Mouse (Mus musculus): ENCODE data around the gene Ppcdc.

- TF ChIP-seq CTCF (IDR thresholded peaks at IDR 0.05; ENCODE audit: low read depth), result no peak
- TF ChIP-seq EP300 (IDR thresholded peaks at IDR 0.05; ENCODE audit: low read depth), result no peak
Measured at GRCm38 (mm10) chr9:57436166-57436565, 3.8 kb downstream of the Ppcdc start.
